Mouse (Mus musculus) cortical plate, adult 2 months (tissue): ENCODE results near the gene Spz1. TPM values are rescaled to one million over a fixed set of nuclear protein-coding genes. Genes with fewer than 3 reads are reported as not detected.
"Not testable (repeated sequence)": the region's sequence is repeated elsewhere in the genome, so short reads cannot be mapped to it uniquely, and the experiment has no call there.

Experiments used
- H3K27ac ChIP-seq: fragments of 200-500 bp; 2 replicates; pipeline ENCODE4 v1.5.1; 2012; ENCODE audit warnings: low read length, control low read depth, inconsistent platforms; ENCODE audit not compliant: insufficient read depth
- H3K4me1 ChIP-seq: fragments of 200-500 bp; 2 replicates; pipeline ENCODE4 v1.6.1; 2011; ENCODE audit warnings: low read length; ENCODE audit not compliant: control insufficient read depth, insufficient read depth
- H3K4me3 ChIP-seq: fragments of 200-500 bp; 2 replicates; pipeline ENCODE4 v1.5.1; 2011; ENCODE audit warnings: mild to moderate bottlenecking, low read length, control low read depth; ENCODE audit not compliant: insufficient read depth
- CTCF ChIP-seq: fragments of 200-500 bp; IDR thresholded peaks from 2 replicates; pipeline ENCODE4 v1.5.1; 2011; ENCODE audit warnings: mild to moderate bottlenecking, control low read depth, low read length; ENCODE audit not compliant: insufficient read depth; ENCODE audit errors: extremely low read depth
- POLR2A ChIP-seq: fragments of 200-500 bp; IDR thresholded peaks from 2 replicates; pipeline ENCODE4 v1.6.1; 2011; ENCODE audit warnings: mild to moderate bottlenecking, low read length, control low read depth; ENCODE audit not compliant: insufficient read depth; ENCODE audit errors: extremely low read depth
- polyA plus RNA-seq: library from polyadenylated mRNA; depleted of rRNA; stranded (reverse); fragments of >200 nt; gene quantifications from 2 replicates; pipeline ENCODE4 v1.2.3, GENCODE M21; 2012; rRNA removed

Gene Spz1
- not detected in 2 replicates for polyA plus RNA-seq

GRCm38 (mm10) chr13:92576072-92576471 lies at the start of gene Spz1:
Gene Spz1, minus strand, starts transcription at chr13:92576172.
- Histone ChIP-seq H3K4me1 (0 out of 2 replicates have a peak, but pooled peaks cover 2% of the 10 kb centered on the region), H3K27ac (no peak within 1 kb of the TSS), H3K4me3 (no peak within 1 kb of the TSS)
- TF ChIP-seq POLR2A (no peak), CTCF (no peak)

- no peak overlapping the region for H3K4me3 ChIP-seq
- peaks cover 6% of the 10 kb centered on the region for H3K4me1 ChIP-seq
- no peak overlapping the region for H3K27ac ChIP-seq
- TF ChIP-seq POLR2A (no peak), CTCF (no peak)
Measured at GRCm38 (mm10) chr13:92616459-92616858, 40.5 kb upstream of the Spz1 start.

DNA sequence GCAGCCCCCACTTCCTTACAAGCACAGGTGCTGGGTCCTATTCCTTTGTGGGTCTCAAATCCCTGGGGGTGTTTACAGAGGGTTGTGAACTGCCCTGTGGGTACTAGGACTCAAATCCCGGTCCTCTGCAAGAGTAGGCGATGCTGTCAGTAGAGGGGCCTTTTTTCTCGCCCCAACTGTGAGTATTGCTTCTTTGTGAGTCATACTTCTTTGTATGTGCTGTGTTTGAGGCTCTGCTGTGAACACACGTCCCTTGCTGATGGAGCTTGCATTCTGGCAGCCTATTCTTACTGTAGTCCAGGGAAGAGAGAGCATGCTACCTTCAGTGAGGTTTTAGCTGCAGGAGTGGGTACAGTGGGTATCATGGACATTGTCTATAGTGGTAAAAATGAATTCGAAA lies 39.2 kb upstream of the Spz1 start:
- Histone ChIP-seq H3K27ac (no peak overlapping the region), H3K4me3 (no peak overlapping the region), H3K4me1 (peaks cover 6% of the 10 kb centered on the region)
- TF ChIP-seq CTCF (no peak), POLR2A (no peak)

DNA sequence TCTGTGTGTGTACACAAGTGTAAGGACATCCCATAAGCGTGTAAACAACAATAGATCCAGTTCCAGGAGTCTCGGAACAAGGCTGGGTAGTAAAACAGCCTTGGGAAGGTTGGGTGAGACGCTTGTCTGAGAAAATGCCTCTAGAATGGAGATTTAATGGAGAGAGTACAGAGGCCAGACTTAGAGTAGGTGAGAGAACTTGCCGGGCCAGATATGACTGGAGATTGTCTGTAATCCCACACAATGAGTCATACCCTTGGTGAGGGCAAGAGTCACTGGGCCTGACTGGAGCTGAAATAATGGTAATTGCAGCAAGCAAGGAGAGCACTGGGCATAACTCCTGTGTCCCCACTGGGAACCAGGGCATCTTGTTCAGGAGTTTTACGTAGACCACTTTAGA lies 37.1 kb upstream of the Spz1 start:
- Histone ChIP-seq H3K27ac (no peak overlapping the region), H3K4me1 (peaks cover 7% of the 10 kb centered on the region), H3K4me3 (peak overlapping the region; percentile 99)
- TF ChIP-seq CTCF (no peak), POLR2A (no peak)

GRCm38 (mm10) chr13:92611917-92612316 lies 35.9 kb upstream of the Spz1 start:
- peaks cover 7% of the 10 kb centered on the region for H3K4me1 ChIP-seq
- peak overlapping the region; percentile 99 for H3K4me3 ChIP-seq
- TF ChIP-seq CTCF (no peak), POLR2A (no peak)
- peak overlapping the region; percentile 81; the same call in 1 of the 2 replicates for H3K27ac ChIP-seq

GRCm38 (mm10) chr13:92611254-92611784 lies 35.3 kb upstream of the Spz1 start:
- TF ChIP-seq POLR2A = no peak
- no peak for TF ChIP-seq CTCF

GRCm38 (mm10) chr13:92610311-92611221 lies 34.6 kb upstream of the Spz1 start, which contains the start of gene Serinc5:
Gene Serinc5, plus strand, starts transcription at chr13:92611091.
- H3K4me3 ChIP-seq = peak within 1 kb of the TSS; percentile 99
- peaks cover 6% of the 10 kb centered on the region for H3K4me1 ChIP-seq
- H3K27ac ChIP-seq = peak within 1 kb of the TSS; percentile 95
- TF ChIP-seq CTCF (no peak), POLR2A (peak; percentile 67)

More at GRCm38 (mm10) chr13:92611254-92611784, 35.3 kb upstream of the Spz1 start:
- H3K27ac ChIP-seq = peak overlapping the region; percentile 81
- peaks cover 7% of the 10 kb centered on the region for H3K4me1 ChIP-seq
- H3K4me3 ChIP-seq = peak overlapping the region; percentile 99

DNA sequence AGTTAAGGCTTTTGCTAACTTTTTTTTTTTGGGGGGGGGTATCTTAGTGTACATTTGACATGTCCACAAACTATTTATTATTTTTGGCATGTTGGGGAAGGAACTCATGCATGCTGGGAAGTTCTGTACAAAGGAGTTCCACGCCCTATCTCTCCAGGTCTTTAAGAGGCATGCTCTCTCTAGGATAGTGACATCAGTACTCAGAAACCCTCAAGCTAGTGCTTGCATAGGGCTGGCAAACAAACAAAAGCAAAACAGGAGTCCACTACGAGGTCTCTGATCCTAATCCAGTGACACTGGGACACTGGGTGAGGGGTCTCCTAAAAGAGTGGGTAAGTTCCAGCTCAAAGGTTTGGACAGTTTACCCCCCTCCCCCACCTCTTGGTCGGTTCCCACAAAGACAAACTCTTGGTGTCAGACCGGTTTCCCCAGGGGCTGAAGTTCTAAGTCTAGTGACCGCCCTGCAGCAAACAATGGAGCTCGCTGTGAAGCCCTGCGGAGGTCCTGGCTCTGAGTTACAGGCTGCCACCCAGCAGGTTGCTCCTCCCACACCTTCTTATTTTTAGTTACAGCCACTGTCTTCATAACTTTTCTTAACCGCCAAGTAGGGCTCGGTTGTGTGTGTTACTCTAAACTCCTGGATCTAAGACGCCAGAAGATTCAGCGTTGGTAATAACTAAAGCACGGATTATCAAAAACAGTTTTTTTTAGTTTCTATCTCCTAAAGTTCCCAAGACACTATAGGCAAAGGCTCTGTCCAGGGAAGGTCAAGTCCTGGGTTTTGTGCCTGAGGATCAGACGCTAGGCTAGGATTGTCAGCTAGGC lies 33.7 kb upstream of the Spz1 start:
- TF ChIP-seq POLR2A = no peak
- TF ChIP-seq CTCF = no peak
- H3K4me3 ChIP-seq = peak overlapping the region; percentile 99; the same call in 1 of the 2 replicates
- H3K27ac ChIP-seq = peak overlapping the region; percentile 95

GRCm38 (mm10) chr13:92605306-92605705 lies 29.3 kb upstream of the Spz1 start:
- H3K27ac ChIP-seq, H3K4me1 ChIP-seq, H3K4me3 ChIP-seq: not testable (repeated sequence)

More for the DNA sequence above, 33.7 kb upstream of the Spz1 start:
- H3K4me1 ChIP-seq = peaks cover 5% of the 10 kb centered on the region
